Mouse (Mus musculus) neutrophil, adult 65 days (primary cell): ENCODE results near the gene Insc. TPM values are rescaled to one million over a fixed set of nuclear protein-coding genes. Genes with fewer than 3 reads are reported as not detected.

Experiments used
- total RNA-seq: library from RNA; stranded (reverse); gene quantifications from 2 replicates; pipeline ENCODE4 v1.2.4, GENCODE M21; 2023

Insc gene
- not detected in 2 replicates for total RNA-seq

DNA sequence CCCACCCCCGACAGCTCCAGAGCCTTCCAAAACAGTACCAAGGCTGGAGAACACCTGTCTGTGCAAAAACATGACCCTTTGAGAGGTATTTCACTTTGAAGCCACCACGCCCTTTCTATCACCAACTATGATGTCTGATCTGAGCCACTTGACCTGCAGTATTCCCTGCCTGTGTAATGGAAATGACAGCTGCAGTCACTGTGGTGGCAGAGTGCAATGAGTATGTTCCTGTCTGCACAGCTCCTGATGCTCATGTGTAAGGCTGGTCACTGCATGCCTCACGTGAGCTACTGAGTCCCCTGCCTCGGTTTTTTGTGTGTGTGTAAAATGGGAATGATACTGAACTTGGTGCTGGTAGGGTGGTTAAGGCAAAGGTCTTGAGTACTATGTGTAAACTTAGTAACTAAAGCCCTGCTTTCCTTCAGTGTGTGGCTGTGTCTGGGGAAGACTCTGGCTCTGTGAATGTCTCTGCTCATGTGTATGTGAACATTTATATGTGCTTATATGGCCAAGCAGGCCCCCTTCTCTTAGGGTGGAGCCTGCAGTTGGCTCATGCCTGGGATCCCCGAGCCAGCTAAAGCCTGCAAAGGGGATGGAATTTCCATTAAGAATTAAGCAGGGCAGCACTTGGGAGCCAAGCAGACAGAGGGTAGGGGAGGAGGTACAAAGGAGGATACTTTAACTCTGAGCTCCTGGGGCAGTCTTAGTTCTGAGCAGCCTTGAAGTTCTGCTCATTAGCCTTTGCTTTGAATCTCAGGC is at the start of gene Insc:
Gene Insc (plus strand): TSS at position 673 of the 759 bp plus-strand sequence.

GRCm38 (mm10) chr7:114718300-114718699 is 25.2 kb upstream of the Insc start, which contains the start of gene Calcb:
Gene Calcb (plus strand): TSS chr7:114718643.

Other genes starting within 250 kb of the Insc start
- 0.54 TPM in 1 of 2 replicates, not detected in the other for gene Cyp2r1, start 180.7 kb upstream of the Insc start, total RNA-seq
- gene Calca, start 107.3 kb upstream of the Insc start, total RNA-seq: not detected in 2 replicates
- not detected in 2 replicates for gene Calcb, start 25.1 kb upstream of the Insc start, total RNA-seq